Mouse (Mus musculus) cortical plate, adult 2 months (tissue): ENCODE data around the gene Lin52.

Experiments
- CTCF ChIP-seq: fragments of 200-500 bp; IDR thresholded peaks from 2 replicates; pipeline ENCODE4 v1.5.1; 2011; ENCODE audit warnings: mild to moderate bottlenecking, control low read depth, low read length; ENCODE audit not compliant: insufficient read depth; ENCODE audit errors: extremely low read depth
- POLR2A ChIP-seq: fragments of 200-500 bp; IDR thresholded peaks from 2 replicates; pipeline ENCODE4 v1.6.1; 2011; ENCODE audit warnings: mild to moderate bottlenecking, low read length, control low read depth; ENCODE audit not compliant: insufficient read depth; ENCODE audit errors: extremely low read depth

GRCm38 (mm10) chr12:84459845-84460244 lies 8.6 kb downstream of the Lin52 start:
- TF ChIP-seq POLR2A (no peak), CTCF (no peak)
